Mouse (Mus musculus) cortical plate, adult 2 months (tissue): Measurements from ENCODE around the gene Olfr127.

ENCODE experiments used
- CTCF ChIP-seq: fragments of 200-500 bp; IDR thresholded peaks from 2 replicates; pipeline ENCODE4 v1.5.1; 2011; ENCODE audit warnings: mild to moderate bottlenecking, control low read depth, low read length; ENCODE audit not compliant: insufficient read depth; ENCODE audit errors: extremely low read depth
- POLR2A ChIP-seq: fragments of 200-500 bp; IDR thresholded peaks from 2 replicates; pipeline ENCODE4 v1.6.1; 2011; ENCODE audit warnings: mild to moderate bottlenecking, low read length, control low read depth; ENCODE audit not compliant: insufficient read depth; ENCODE audit errors: extremely low read depth

- TF ChIP-seq POLR2A (no peak), CTCF (no peak)
These were observed 26.4 kb upstream of the Olfr127 start for GRCm38 (mm10) chr17:37873830-37874229.
